Mouse (Mus musculus) spleen, adult 2 months (tissue): Measurements from ENCODE around the gene Chrm5.

Experiments
- CTCF ChIP-seq: fragments of 200-500 bp; IDR thresholded peaks from 2 replicates; pipeline ENCODE4 v1.5.1; 2011; ENCODE audit warnings: mild to moderate bottlenecking, inconsistent platforms; ENCODE audit not compliant: insufficient read depth, insufficient read length, insufficient replicate concordance; ENCODE audit errors: extremely low read depth
- POLR2A ChIP-seq: fragments of 200-500 bp; IDR thresholded peaks from 2 replicates; pipeline ENCODE4 v1.6.1; 2011; ENCODE audit warnings: low read depth, low read length, inconsistent platforms

- TF ChIP-seq CTCF, result no peak
- TF ChIP-seq POLR2A, result no peak
Measured at GRCm38 (mm10) chr2:112476554-112476953, 4.0 kb downstream of the Chrm5 start.
